Mouse (Mus musculus): ENCODE measurements around the gene Sun2. TPM values are rescaled to one million over a fixed set of nuclear protein-coding genes. Genes with fewer than 3 reads are reported as not detected.

Sun2 gene
- polyA plus RNA-seq, 1 experiment from 2014 or later: 3.3 TPM

GRCm38 (mm10) chr15:79727840-79728239, 14.5 kb downstream of the Sun2 start:
- no peak overlapping the region for H3K27ac ChIP-seq (ENCODE audit: low read depth)

GRCm38 (mm10) chr15:79725190-79725789, 17.0 kb downstream of the Sun2 start:
- H3K4me2 ChIP-seq (ENCODE audit: low read depth, low read length): no peak overlapping the region
- TF ChIP-seq CTCF (IDR thresholded peaks at IDR 0.05; ENCODE audit: low read depth) (no peak), EP300 (IDR thresholded peaks at IDR 0.05; ENCODE audit: low read depth) (no peak)

More at GRCm38 (mm10) chr15:79727840-79728239, 14.5 kb downstream of the Sun2 start:
- 91% methylated on average over 6 of the region's 6 CpGs for WGBS (ENCODE audit: insufficient replicate concordance)
- no peak overlapping the region for H3K4me3 ChIP-seq (ENCODE audit: low read depth, low read length)
- peaks cover 14% of the 10 kb centered on the region for H3K4me1 ChIP-seq (ENCODE audit: insufficient read depth)
- no peak overlapping the region for H3K9ac ChIP-seq (replicated peaks)
- peaks cover 79% of the 10 kb centered on the region for H3K36me3 ChIP-seq (replicated peaks; ENCODE audit: insufficient read depth, low read length)
- H3K9me3 ChIP-seq (ENCODE audit: low read length): no peaks in the 10 kb centered on the region
- ATAC-seq (no peak), DNase-seq (no peak)
- no peak for TF ChIP-seq CTCF (IDR thresholded peaks at IDR 0.05; ENCODE audit: low read depth)
- TF ChIP-seq EP300 (IDR thresholded peaks at IDR 0.05; ENCODE audit: low read depth): no peak
- H3K27me3 ChIP-seq (ENCODE audit: insufficient read depth, low read length): no peaks in the 10 kb centered on the region
- no peak overlapping the region for H3K4me2 ChIP-seq (ENCODE audit: low read depth, low read length)

GRCm38 (mm10) chr15:79723439-79723838, 18.9 kb downstream of the Sun2 start:
- Histone ChIP-seq H3K27me3 (ENCODE audit: insufficient read depth, low read length) (no peaks in the 10 kb centered on the region), H3K9me3 (ENCODE audit: low read length) (no peaks in the 10 kb centered on the region), H3K27ac (ENCODE audit: low read depth) (0 out of 2 replicates have a peak overlapping the region, but pooled peaks have one; percentile 16), H3K36me3 (replicated peaks; ENCODE audit: insufficient read depth, low read length) (peaks cover 72% of the 10 kb centered on the region), H3K9ac (replicated peaks) (no peak overlapping the region), H3K4me1 (ENCODE audit: insufficient read depth) (no peaks in the 10 kb centered on the region), H3K4me2 (ENCODE audit: low read depth, low read length) (no peak overlapping the region), H3K4me3 (ENCODE audit: low read depth, low read length) (no peak overlapping the region)
- peak; percentile 64 for ATAC-seq
- WGBS (ENCODE audit: insufficient replicate concordance): 42% methylated on average over 1 of the region's 1 CpGs
- TF ChIP-seq EP300 (IDR thresholded peaks at IDR 0.05; ENCODE audit: low read depth): no peak
- TF ChIP-seq CTCF (IDR thresholded peaks at IDR 0.05; ENCODE audit: low read depth): peak; percentile 78
- peak; percentile 60 for DNase-seq

More at GRCm38 (mm10) chr15:79725190-79725789, 17.0 kb downstream of the Sun2 start:
- no peak overlapping the region for H3K27ac ChIP-seq (ENCODE audit: low read depth)
- peaks cover 71% of the 10 kb centered on the region for H3K36me3 ChIP-seq (replicated peaks; ENCODE audit: insufficient read depth, low read length)
- H3K9me3 ChIP-seq (ENCODE audit: low read length): no peaks in the 10 kb centered on the region
- H3K9ac ChIP-seq (replicated peaks): no peak overlapping the region
- no peaks in the 10 kb centered on the region for H3K27me3 ChIP-seq (ENCODE audit: insufficient read depth, low read length)
- peaks cover 8% of the 10 kb centered on the region for H3K4me1 ChIP-seq (ENCODE audit: insufficient read depth)
- DNase-seq: no peak
- ATAC-seq: no peak
- WGBS (ENCODE audit: insufficient replicate concordance): 84% methylated on average over 11 of the region's 11 CpGs
- H3K4me3 ChIP-seq (ENCODE audit: low read depth, low read length): no peak overlapping the region

GRCm38 (mm10) chr15:79720796-79721195, 21.5 kb downstream of the Sun2 start:
- Histone ChIP-seq H3K9me3 (ENCODE audit: low read length) (no peaks in the 10 kb centered on the region), H3K4me3 (ENCODE audit: low read depth, low read length) (no peak overlapping the region), H3K9ac (replicated peaks) (no peak overlapping the region), H3K27me3 (ENCODE audit: insufficient read depth, low read length) (no peaks in the 10 kb centered on the region), H3K4me1 (ENCODE audit: insufficient read depth) (no peaks in the 10 kb centered on the region), H3K36me3 (replicated peaks; ENCODE audit: insufficient read depth, low read length) (peaks cover 69% of the 10 kb centered on the region), H3K4me2 (ENCODE audit: low read depth, low read length) (no peak overlapping the region), H3K27ac (ENCODE audit: low read depth) (no peak overlapping the region)
- TF ChIP-seq EP300 (IDR thresholded peaks at IDR 0.05; ENCODE audit: low read depth) (no peak), CTCF (IDR thresholded peaks at IDR 0.05; ENCODE audit: low read depth) (no peak)
- WGBS (ENCODE audit: insufficient replicate concordance): 61% methylated on average over 4 of the region's 4 CpGs
- DNase-seq (no peak), ATAC-seq (no peak)

GRCm38 (mm10) chr15:79720267-79720666, 22.1 kb downstream of the Sun2 start:
- no peak overlapping the region for H3K4me2 ChIP-seq (ENCODE audit: low read depth, low read length)
- H3K4me3 ChIP-seq (ENCODE audit: low read depth, low read length): no peak overlapping the region
- H3K9me3 ChIP-seq (ENCODE audit: low read length): no peaks in the 10 kb centered on the region
- DNase-seq (no peak), ATAC-seq (no peak)
- H3K27me3 ChIP-seq (ENCODE audit: insufficient read depth, low read length): no peaks in the 10 kb centered on the region
- H3K9ac ChIP-seq (replicated peaks): no peak overlapping the region
- 86% methylated on average over 8 of the region's 8 CpGs for whole genome bisulfite sequencing (ENCODE audit: insufficient replicate concordance)
- H3K36me3 ChIP-seq (replicated peaks; ENCODE audit: insufficient read depth, low read length): peaks cover 69% of the 10 kb centered on the region
- no peaks in the 10 kb centered on the region for H3K4me1 ChIP-seq (ENCODE audit: insufficient read depth)
- TF ChIP-seq EP300 (IDR thresholded peaks at IDR 0.05; ENCODE audit: low read depth) (no peak), CTCF (IDR thresholded peaks at IDR 0.05; ENCODE audit: low read depth) (no peak)
- H3K27ac ChIP-seq (ENCODE audit: low read depth): no peak overlapping the region

- H3K27me3 ChIP-seq (ENCODE audit: insufficient read depth, low read length): no peaks in the 10 kb centered on the region
- H3K27ac ChIP-seq (ENCODE audit: low read depth): no peak overlapping the region
- 95% methylated on average over 6 of the region's 6 CpGs for WGBS (ENCODE audit: insufficient replicate concordance)
- H3K4me2 ChIP-seq (ENCODE audit: low read depth, low read length): no peak overlapping the region
- no peak overlapping the region for H3K4me3 ChIP-seq (ENCODE audit: low read depth, low read length)
- H3K9me3 ChIP-seq (ENCODE audit: low read length): no peaks in the 10 kb centered on the region
- peaks cover 81% of the 10 kb centered on the region for H3K36me3 ChIP-seq (replicated peaks; ENCODE audit: insufficient read depth, low read length)
- no peak overlapping the region for H3K9ac ChIP-seq (replicated peaks)
- no peak for TF ChIP-seq CTCF (IDR thresholded peaks at IDR 0.05; ENCODE audit: low read depth)
- TF ChIP-seq EP300 (IDR thresholded peaks at IDR 0.05; ENCODE audit: low read depth): no peak
- no peak for DNase-seq
- ATAC-seq: no peak
- no peaks in the 10 kb centered on the region for H3K4me1 ChIP-seq (ENCODE audit: insufficient read depth)
Observed at GRCm38 (mm10) chr15:79716710-79717109, 25.6 kb downstream of the Sun2 start.

All from liver, postnatal 0 days (tissue).